Mouse (Mus musculus) spleen, postnatal 4 days (tissue): ENCODE results near the gene Htr3b.

Experiments used
- DNase-seq, 2 experiments: peaks; one replicate each; pipeline ENCODE4 v3.0.0; 2022; ENCODE audit warnings: low spot score in 2 of 2

Gene Htr3b

DNA sequence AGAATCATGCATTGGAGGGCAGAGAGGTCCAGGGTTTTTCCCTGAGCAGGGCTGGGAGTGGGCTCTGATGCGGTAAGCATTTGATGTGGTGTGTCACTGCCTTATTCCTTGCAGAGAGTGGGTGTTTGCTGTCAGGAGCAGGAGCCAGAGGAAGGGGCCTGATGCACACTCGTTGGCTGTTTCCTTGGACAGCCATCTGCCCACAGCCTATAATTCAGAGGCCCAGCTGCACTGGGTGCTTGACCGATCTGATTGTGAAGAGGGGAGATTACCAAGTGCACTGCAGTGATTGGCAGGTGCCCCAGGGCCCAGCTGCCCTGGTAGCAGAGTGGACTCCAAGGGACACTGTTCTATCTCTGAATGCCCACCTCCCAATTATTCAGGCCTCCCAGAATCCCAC is 36.0 kb downstream of the Htr3b start:
- DNase-seq: no peak

DNA sequence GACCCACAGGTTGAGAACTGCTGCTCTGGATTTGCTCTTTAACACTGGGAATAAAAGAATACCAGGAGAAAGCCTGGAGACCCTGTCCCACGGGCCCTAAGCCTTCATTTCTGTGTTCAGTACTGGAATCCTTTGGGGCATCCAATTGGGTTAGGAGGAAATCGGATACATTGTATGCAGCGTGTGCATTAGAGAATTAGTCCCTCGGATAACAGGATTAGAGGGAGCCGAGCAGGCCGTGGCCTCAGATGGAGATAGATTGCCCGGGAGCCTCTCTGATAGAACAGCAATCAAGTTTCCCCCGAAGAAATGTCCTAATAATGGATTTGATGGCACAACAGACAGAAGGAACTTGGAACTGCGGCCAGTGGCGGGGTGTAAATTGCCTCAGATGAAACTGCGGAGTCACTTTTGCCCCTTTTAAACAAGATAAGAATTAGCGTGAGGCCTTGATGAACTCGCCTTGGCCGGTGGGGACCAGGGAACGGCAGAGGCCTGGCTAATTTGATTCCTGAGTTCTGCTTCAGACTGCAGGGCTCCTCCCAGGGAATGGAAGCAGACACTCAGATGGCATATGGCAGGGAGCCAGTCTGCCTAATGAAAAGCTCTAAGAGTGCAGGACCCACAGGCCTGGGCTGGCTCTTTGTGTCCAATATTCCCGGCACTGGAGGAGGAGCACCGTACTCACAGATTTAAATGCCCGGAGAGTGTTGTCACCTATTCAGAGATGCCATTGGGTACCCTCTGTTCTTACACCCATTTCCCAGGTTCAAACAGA is 48.6 kb downstream of the Htr3b start:
- DNase-seq: no peak

DNA sequence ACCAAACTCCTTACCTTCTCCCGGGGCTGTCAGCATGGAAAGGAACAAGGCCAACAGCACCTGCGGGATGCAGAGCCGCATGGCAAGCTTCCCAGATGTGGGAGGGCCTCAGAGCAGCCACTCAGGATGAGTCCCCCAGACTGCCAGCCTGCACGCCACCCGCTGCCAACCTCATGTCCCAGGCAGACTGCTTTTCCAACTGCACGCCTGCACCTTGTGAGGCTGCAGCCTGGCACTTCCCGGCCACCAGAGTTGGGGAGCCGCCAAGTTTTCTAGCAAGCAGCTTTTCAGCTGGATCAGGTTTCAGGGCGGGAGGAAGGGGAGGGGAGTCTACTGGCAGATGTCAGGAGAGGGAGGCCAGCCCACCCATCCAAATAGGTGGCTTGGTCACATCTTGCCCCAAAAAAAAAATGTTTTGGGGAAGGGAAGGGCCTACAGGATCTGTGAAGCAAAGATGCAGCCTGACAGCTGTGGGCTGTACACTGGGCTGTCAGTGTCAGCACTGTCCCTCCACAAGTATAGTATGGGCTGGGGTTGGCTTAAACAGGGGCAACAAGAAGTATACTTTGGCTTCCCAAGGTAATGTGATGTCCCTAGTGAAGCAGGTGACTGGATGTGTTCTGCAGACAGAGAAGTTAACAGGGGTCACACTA is 53.8 kb downstream of the Htr3b start, which contains the start of gene Htr3a:
Gene Htr3a (minus strand): TSS at position 215 of the 653 bp plus-strand sequence.
- no peak for DNase-seq

DNA sequence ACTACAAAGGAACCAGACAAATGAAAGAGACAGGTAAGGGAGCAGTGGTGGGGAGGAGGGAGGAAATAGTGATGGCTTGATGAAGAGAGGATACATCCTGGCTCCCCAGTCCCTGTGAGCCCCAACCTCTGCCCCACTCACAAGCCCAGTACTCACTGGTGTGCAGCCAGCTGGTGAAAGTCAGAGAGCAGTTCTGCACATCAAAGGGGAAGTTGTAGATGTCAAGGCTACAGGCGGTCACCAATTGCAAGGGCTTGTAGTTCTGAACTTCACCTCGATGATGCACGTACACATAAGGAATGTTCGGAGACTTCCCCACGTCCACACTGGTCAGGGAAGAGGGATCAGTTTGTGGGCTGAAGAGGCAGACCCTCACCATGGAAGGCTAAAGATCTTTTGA is 60.4 kb downstream of the Htr3b start:
- DNase-seq: no peak

DNA sequence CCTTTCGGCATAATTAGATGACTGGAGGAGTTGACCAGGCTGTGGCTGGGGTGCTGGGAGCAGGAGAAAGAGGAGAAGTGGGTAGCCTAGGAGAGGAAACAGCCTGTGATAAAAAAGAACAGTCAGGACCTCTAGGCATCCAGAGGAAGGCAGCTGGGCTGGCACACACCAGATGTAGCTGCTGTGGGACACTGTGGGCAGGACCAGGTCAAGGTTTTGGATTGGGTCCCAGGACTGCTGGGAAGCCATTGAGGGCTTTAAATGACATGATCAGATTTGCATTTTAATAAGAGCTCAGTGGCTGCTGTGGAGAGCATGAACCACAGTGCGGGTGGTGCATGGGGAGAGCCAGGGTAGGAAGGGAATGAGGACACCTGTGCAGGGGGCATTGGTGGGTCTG is 61.0 kb downstream of the Htr3b start:
- DNase-seq: no peak

DNA sequence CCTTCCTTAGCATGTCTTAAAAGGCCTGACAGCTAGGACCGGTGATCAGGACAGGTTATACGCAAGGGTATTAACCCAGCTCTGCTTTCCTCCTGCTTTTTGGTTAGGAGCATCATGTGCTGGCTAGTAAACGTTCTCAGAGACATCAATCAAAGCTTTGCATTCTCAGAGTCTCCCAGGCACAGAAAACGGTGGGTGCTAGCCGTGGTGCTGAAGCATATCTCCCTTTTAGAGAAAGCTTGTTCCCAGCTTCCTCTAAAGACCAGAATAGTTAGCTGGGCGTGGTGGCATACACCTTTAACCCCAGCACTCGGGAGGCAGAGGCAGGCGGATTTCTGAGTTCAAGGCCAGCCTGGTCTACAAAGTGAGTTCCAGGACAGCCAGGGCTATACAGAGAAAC is 66.2 kb downstream of the Htr3b start:
- no peak for DNase-seq

DNA sequence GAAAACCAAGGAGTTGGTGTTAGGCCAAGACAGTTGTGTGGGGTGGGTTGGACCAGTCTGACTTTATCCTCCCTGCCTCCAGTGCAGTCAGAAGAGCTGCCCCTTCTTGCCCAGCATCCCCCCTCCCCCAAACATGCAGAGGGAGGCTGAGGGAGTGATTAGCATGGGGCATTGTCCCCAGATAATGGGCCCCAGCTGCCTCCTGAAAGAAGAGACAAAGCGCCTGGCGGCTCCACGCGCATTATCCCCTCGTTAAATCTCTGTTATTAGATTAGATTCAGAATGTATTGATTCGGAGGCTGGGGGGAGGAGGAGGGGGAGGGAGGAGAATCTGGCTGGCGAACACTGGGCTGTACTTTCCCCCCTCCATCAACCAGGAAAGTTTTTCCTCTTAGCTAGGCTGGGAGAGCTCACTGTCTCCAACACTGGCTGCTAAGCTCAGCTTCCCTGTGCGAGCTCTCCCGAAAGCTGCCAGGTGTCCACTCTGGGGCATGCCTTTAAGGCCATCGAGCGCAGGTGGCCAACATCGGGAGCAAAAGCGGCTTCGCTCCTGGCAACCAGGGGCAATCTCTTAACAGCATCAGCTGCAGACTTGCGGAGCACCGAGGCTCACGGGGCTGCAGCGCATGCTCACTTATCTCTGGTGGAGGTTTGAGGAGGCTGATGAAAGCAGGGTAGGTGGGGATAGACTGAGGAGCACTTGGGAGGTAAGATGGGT is 68.8 kb downstream of the Htr3b start:
- no peak for DNase-seq

DNA sequence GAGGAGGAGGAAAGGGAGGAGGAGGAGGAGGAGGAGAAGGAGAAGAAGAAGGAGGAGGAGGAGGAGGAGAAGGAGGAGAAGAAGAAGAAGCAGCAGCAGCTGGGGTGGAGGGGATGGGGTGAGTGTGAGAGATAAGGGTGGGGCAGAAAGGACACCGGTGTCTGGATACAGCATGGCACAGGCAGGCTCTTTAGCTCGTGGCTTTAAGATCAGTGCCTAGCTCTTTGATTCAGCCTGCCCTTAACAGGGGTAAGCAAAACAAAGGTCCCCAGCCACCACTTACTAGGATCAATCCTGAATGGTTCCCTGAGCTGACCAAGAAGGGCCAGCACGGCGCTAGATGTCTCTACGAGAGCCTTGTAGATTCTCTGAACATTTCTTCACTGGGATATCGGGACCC is 70.0 kb downstream of the Htr3b start:
- DNase-seq: no peak

DNA sequence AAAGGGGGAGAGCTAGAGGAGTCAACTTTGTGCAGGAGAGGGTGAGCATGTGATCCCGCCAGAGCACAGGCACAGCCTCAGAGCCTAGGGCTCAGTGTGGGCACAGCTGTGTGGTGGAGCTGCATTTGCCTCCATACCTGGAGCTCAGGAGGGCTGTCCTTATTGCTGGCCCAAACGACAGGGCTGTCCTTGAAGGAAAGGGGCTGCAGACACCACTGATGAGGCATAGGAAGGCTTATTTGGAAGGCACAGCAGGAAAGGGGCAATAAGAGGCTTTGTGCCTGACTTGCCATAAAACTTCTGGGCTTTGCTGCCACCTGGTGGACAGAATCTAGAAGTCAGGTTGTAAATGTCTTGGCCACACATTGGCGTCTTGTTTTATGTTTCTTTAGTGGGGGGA is 70.8 kb downstream of the Htr3b start:
- peak; percentile 36 to 77 for DNase-seq

DNA sequence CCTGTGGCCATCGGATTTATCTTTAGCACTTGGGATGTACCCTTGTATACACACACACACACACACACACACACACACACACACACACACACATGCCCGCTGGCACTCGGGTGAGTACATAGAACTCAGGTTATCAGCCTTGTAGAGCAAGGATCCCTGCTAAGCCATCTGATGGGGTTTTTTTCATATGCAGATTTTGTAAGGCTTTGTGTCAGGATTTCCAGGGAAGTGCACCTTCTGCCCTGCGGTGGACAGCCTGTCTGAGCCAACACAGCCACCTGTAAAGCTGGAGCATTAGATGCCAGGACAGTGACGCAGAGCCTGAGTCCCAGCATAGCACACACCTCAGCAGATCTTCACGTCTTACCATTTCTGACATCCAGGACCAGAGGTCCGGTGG is 75.7 kb downstream of the Htr3b start:
- DNase-seq: no peak
